Mouse (Mus musculus) forebrain, embryonic 14.5 days (tissue): ENCODE measurements around the gene Ing5. TPM values are rescaled to one million over a fixed set of nuclear protein-coding genes. Genes with fewer than 3 reads are reported as not detected.

Experiments
- ATAC-seq: fragments of 200-750 bp; cut with Nextera tagmentation; 2 replicates; pipeline ENCODE4 v1.8.0; 2017; ENCODE audit warnings: mild to moderate bottlenecking, moderate library complexity
- DNase-seq: peaks from one replicate; pipeline ENCODE4 v3.0.0-alpha.2; 2015; ENCODE audit warnings: low spot score
- H3K27ac ChIP-seq: fragments of 300-500 bp; sonication (generic); 2 replicates; pipeline ENCODE4 v1.5.1; 2014; ENCODE audit warnings: low read depth, mild to moderate bottlenecking, control low read depth, low read length, moderate library complexity
- H3K27me3 ChIP-seq: fragments of 300-500 bp; sonication (generic); replicated peaks from 2 replicates; pipeline ENCODE4 v1.6.1; 2014; ENCODE audit warnings: low read length, control low read depth, mixed read lengths; ENCODE audit not compliant: control insufficient read depth, insufficient read depth
- H3K36me3 ChIP-seq: fragments of 300-500 bp; sonication (generic); 2 replicates; pipeline ENCODE4 v1.6.1; 2014; ENCODE audit warnings: low read length, control low read depth; ENCODE audit not compliant: control insufficient read depth, insufficient read depth
- H3K4me1 ChIP-seq: fragments of 300-500 bp; sonication (generic); 2 replicates; pipeline ENCODE4 v1.6.1; 2014; ENCODE audit warnings: antibody characterized with exemption, low read length, control low read depth; ENCODE audit not compliant: control insufficient read depth, insufficient read depth
- H3K4me2 ChIP-seq: fragments of 300-500 bp; sonication (generic); 2 replicates; pipeline ENCODE4 v1.6.1; 2014; ENCODE audit warnings: mild to moderate bottlenecking, control low read depth, low read length
- H3K4me3 ChIP-seq: fragments of 300-500 bp; sonication (generic); 2 replicates; pipeline ENCODE4 v1.5.1; 2014; ENCODE audit warnings: low read depth, low read length, control low read depth
- H3K9ac ChIP-seq: fragments of 300-500 bp; sonication (generic); 2 replicates; pipeline ENCODE4 v1.6.1; 2014; ENCODE audit warnings: mild to moderate bottlenecking, low read length, control low read depth, moderate library complexity
- H3K9me3 ChIP-seq: fragments of 300-500 bp; sonication (generic); replicated peaks from 2 replicates; pipeline ENCODE4 v1.6.1; 2016; ENCODE audit warnings: low read length, control low read depth, mixed read lengths; ENCODE audit not compliant: control insufficient read depth
- WGBS: fragments of 180-500 bp; shearing (Covaris S2); extraction: QIAGEN DNeasy Blood & Tissue Kit; methylation state at CpG from one replicate; pipeline ENCODE4 v1.1.7; 2014; 5-methylcytosine and 5-hydroxymethylcytosine counted together
- polyA plus RNA-seq: library from polyadenylated mRNA; unstranded; fragments of >200 nt; fragmentation: Nextera tagmentation; extraction: Ambion mirVana; gene quantifications from 2 replicates; pipeline ENCODE4 v1.2.1, GENCODE M21; 2014

Ing5 gene
- polyA plus RNA-seq, 1 experiment from 2014 or later, result 8.5 TPM

DNA sequence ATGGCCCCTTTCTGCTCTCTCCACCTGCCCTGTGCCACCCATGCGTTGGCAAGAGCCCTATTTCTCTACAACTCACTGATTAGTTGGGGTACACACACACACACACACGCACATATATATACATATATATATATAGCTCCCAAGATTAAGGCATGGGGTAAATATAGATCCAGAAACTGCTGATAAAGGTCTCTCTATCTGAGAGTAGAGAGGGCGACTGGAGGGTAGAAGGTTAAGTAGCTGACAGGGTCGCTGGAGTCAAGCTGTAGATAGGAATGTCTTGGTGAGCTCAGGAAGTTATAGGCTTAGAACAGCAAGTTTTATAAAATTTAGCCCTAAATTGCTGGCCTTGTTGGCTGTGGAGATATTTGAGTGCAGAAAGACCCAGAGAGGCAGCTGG lies 1.1 kb downstream of the Ing5 start:
- peaks cover 38% of the 10 kb centered on the region for H3K36me3 ChIP-seq
- H3K4me1 ChIP-seq, result peaks cover 23% of the 10 kb centered on the region
- no peak overlapping the region for H3K27ac ChIP-seq
- H3K27me3 ChIP-seq, result no peaks in the 10 kb centered on the region
- no peaks in the 10 kb centered on the region for H3K9me3 ChIP-seq
- WGBS, result 90% methylated on average over 4 of the region's 4 CpGs
- peak overlapping the region; percentile 85; the same call in 1 of the 2 replicates for H3K9ac ChIP-seq
- ATAC-seq, result no peak
- no peak for DNase-seq
- peak overlapping the region; percentile 88 for H3K4me2 ChIP-seq
- peak overlapping the region; percentile 76 for H3K4me3 ChIP-seq

DNA sequence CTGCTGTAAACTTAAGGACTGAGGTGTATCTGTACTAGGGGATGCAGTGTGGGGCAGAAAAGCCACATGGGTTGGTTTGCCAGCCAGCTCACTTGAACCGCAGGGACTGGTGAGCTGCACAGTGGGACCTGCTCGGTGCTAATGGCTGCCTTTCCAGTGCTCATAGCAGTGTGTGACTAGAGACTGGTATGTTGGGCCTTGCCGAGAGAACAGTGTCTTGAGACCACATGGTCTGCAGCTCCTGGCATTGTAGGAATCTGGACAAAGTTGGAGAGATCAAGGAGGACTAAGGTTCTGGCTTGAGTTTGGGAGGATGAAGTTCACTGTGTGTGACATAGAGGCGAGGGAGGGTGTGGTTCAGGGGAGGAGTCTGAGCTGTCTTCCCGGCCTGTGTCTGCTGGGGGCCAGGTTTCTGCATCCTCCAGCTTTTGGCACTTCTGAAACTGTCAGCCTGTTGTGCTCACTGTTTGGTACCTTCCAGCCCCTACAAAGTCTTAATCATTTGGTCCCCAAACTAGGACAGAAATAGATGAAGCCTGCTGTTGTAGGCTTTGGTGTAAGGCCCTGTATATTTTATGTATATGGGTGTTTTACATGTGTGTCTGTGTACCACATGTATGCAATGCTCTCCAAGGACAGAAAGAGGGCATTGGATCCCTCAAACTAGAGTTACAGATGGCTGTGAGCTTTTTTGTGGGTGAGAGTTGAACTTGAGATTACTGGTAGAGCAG lies 1.6 kb downstream of the Ing5 start:
- H3K27me3 ChIP-seq, result no peaks in the 10 kb centered on the region
- peaks cover 37% of the 10 kb centered on the region for H3K36me3 ChIP-seq
- H3K9me3 ChIP-seq, result no peaks in the 10 kb centered on the region
- H3K27ac ChIP-seq, result no peak overlapping the region
- no peak overlapping the region for H3K4me2 ChIP-seq
- DNase-seq, result no peak
- no peak for ATAC-seq
- H3K4me1 ChIP-seq, result peaks cover 23% of the 10 kb centered on the region
- 79% methylated on average over 5 of the region's 5 CpGs for WGBS
- H3K4me3 ChIP-seq, result no peak overlapping the region
- H3K9ac ChIP-seq, result no peak overlapping the region

GRCm38 (mm10) chr1:93808871-93809270 lies 5.1 kb downstream of the Ing5 start:
- 92% methylated on average over 4 of the region's 4 CpGs for WGBS
- Histone ChIP-seq H3K9me3 (no peaks in the 10 kb centered on the region), H3K27ac (no peak overlapping the region), H3K36me3 (peaks cover 63% of the 10 kb centered on the region), H3K4me2 (no peak overlapping the region), H3K4me1 (peaks cover 6% of the 10 kb centered on the region; the same call in 1 of the 2 replicates), H3K4me3 (no peak overlapping the region), H3K27me3 (no peaks in the 10 kb centered on the region), H3K9ac (no peak overlapping the region)
- DNase-seq (no peak), ATAC-seq (no peak)

DNA sequence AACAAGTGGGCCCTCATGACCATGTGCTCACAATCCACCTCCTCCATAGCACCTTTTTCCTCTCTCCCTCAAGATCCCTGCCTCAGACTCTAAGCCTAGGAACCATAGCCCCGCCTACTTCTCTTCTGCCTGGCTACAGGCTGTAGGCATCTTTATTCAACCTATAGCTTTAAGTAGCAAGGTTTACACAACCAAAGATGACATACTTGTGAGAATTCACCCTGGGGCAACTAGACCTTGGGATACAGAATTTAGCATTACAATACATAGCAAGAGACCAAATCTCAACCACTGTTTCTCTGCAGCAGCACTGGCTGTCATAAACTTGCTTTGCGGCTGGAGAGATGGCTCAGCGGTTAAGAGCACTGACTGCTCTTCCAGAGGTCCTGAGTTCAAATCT lies 6.2 kb downstream of the Ing5 start:
- no peak overlapping the region for H3K4me2 ChIP-seq
- no peak overlapping the region for H3K9ac ChIP-seq
- ATAC-seq (no peak), DNase-seq (no peak)
- WGBS, result 91% methylated on average over 3 of the region's 3 CpGs
- peaks cover 75% of the 10 kb centered on the region for H3K36me3 ChIP-seq
- H3K4me3 ChIP-seq, result no peak overlapping the region
- H3K27me3 ChIP-seq, result no peaks in the 10 kb centered on the region
- no peak overlapping the region for H3K27ac ChIP-seq
- no peaks in the 10 kb centered on the region for H3K9me3 ChIP-seq
- H3K4me1 ChIP-seq, result no peaks in the 10 kb centered on the region

DNA sequence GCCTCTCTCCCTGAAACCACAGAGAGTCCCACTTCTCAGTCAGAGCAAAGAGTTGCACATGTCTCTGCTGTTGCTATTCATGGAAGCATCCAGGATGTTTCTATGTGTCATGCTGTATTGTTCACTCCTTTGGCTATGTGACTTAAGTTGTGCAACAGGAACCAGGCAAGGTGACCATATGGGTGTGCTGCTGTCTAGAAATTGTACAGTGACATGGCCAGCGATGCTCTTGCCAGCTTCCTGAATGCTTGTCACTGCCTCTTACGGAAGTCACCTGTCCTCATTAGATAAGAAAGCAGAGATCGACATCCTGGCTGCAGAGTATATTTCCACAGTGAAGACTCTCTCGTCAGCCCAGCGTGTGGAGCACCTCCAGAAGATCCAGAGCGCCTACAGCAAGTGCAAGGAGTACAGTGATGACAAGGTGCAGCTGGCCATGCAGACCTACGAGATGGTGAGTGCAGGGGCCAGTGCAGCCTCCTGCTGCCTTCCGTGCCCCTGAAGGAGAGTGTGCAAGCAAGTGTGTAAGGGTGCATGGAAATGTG lies 7.8 kb downstream of the Ing5 start:
- Histone ChIP-seq H3K9me3 (no peaks in the 10 kb centered on the region), H3K4me1 (no peaks in the 10 kb centered on the region), H3K27ac (no peak overlapping the region), H3K9ac (no peak overlapping the region), H3K36me3 (peaks cover 86% of the 10 kb centered on the region), H3K4me3 (no peak overlapping the region), H3K27me3 (no peaks in the 10 kb centered on the region), H3K4me2 (no peak overlapping the region)
- ATAC-seq (no peak), DNase-seq (no peak)
- WGBS, result 94% methylated on average over 8 of the region's 8 CpGs

DNA sequence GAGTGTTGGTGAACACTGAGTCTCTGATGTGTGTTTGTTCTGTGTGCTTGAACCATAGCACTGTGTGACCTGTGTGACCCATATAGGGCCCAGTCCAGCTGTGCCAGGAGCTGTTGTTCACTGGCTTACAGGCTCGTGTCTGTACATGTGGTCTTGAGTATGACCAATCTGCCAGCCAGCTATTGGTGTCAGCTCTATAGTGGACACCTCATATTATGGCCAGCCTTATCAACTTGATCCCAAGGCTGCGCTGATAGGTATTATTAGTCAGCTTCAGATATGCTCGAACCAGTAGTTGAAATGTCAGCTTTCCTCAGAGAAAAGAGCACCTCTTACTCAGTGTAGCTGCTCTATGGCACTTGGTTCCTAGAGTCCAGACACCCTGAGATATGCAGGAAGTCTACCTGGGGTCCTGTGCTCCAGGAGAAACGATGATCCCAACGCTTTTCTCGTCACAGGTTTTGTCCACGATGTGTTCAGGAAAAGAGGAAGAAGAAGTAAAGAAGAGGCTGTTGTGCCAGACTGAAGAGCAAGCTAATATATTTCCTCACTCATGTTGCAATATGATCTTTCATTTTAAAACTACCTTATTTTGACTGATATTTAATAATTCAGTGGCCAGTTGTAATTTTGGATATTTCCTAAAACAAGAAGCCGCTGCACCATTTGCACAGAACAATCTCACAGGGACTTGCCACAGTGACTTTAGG lies 14.2 kb downstream of the Ing5 start:
- H3K4me3 ChIP-seq, result no peak overlapping the region
- H3K9ac ChIP-seq, result no peak overlapping the region
- H3K9me3 ChIP-seq, result no peaks in the 10 kb centered on the region
- ATAC-seq, result no peak
- no peak overlapping the region for H3K27ac ChIP-seq
- peaks cover 84% of the 10 kb centered on the region for H3K36me3 ChIP-seq
- WGBS, result 95% methylated on average over 8 of the region's 8 CpGs
- no peak overlapping the region for H3K4me2 ChIP-seq
- no peaks in the 10 kb centered on the region for H3K27me3 ChIP-seq
- H3K4me1 ChIP-seq, result no peaks in the 10 kb centered on the region
- DNase-seq, result no peak

- Histone ChIP-seq H3K4me2 (no peak overlapping the region), H3K27ac (no peak overlapping the region), H3K36me3 (peaks cover 76% of the 10 kb centered on the region), H3K9me3 (no peaks in the 10 kb centered on the region), H3K4me1 (no peaks in the 10 kb centered on the region), H3K9ac (no peak overlapping the region), H3K4me3 (no peak overlapping the region), H3K27me3 (no peaks in the 10 kb centered on the region)
- DNase-seq (no peak), ATAC-seq (no peak)
- WGBS, result 90% methylated on average over 7 of the region's 7 CpGs
These were observed 15.0 kb downstream of the Ing5 start for GRCm38 (mm10) chr1:93818722-93819121.

- DNase-seq, result no peak
- Histone ChIP-seq H3K4me2 (peak overlapping the region; percentile 91), H3K9ac (no peak overlapping the region)
These were observed 20.2 kb downstream of the Ing5 start for GRCm38 (mm10) chr1:93823796-93824495.

More at GRCm38 (mm10) chr1:93823796-93824495, 20.2 kb downstream of the Ing5 start:
- Histone ChIP-seq H3K27ac (no peak overlapping the region), H3K36me3 (peaks cover 24% of the 10 kb centered on the region), H3K4me3 (no peak overlapping the region), H3K4me1 (peaks cover 6% of the 10 kb centered on the region), H3K9me3 (no peaks in the 10 kb centered on the region), H3K27me3 (no peaks in the 10 kb centered on the region)
- no peak for ATAC-seq
- 78% methylated on average over 3 of the region's 3 CpGs for WGBS
